Mouse (Mus musculus): ENCODE results near the gene Grin2c. TPM values are rescaled to one million over a fixed set of nuclear protein-coding genes. Genes with fewer than 3 reads are reported as not detected.

The Grin2c gene
- polyA plus RNA-seq, 1 experiment = not detected

GRCm38 (mm10) chr11:115200520-115200919 lies 66.5 kb downstream of the Grin2c start:
- TF ChIP-seq FLI1 (IDR thresholded peaks at IDR 0.05; ENCODE audit: low read length) = no peak
- TF ChIP-seq GATA1 (IDR thresholded peaks at IDR 0.05; ENCODE audit: borderline replicate concordance, low read length) = no peak
- Histone ChIP-seq H3K4me1 (peaks cover 23% of the 10 kb centered on the region), H3K36me3 (replicated peaks; ENCODE audit: low read length) (peaks cover 95% of the 10 kb centered on the region), H3K27me3 (replicated peaks) (no peaks in the 10 kb centered on the region), H3K4me3 (replicated peaks) (no peak overlapping the region), H3K9me3 (no peaks in the 10 kb centered on the region)

Other genes starting within 250 kb of the Grin2c start
- not detected in 2 replicates for gene Cd300ld4, start 240.2 kb downstream of the Grin2c start, polyA plus RNA-seq (2012; ENCODE audit: insufficient read depth, low replicate concordance)
- gene Cd300ld5, start 229.5 kb downstream of the Grin2c start, polyA plus RNA-seq (2012; ENCODE audit: insufficient read depth, low replicate concordance) = not detected in 2 replicates
- gene Cd300ld3, start 218.8 kb downstream of the Grin2c start, polyA plus RNA-seq (2012; ENCODE audit: insufficient read depth, low replicate concordance) = 1.1 TPM in 1 of 2 replicates, not detected in the other
- not detected in 2 replicates for gene Cd300e, start 205.1 kb downstream of the Grin2c start, polyA plus RNA-seq (2012; ENCODE audit: insufficient read depth, low replicate concordance)
- 8.4 and 19.8 TPM in 2 replicates for gene Rab37, start 175.8 kb downstream of the Grin2c start, polyA plus RNA-seq (2012; ENCODE audit: insufficient read depth, low replicate concordance)
- gene Cd300lf, start 133.3 kb downstream of the Grin2c start, polyA plus RNA-seq (2012; ENCODE audit: insufficient read depth, low replicate concordance) = 1.2 and 3.4 TPM in 2 replicates
- gene Slc9a3r1, start 103.9 kb downstream of the Grin2c start, polyA plus RNA-seq (2012; ENCODE audit: insufficient read depth, low replicate concordance) = 123 and 223 TPM in 2 replicates
- gene Tmem104, start 79.8 kb downstream of the Grin2c start, polyA plus RNA-seq (2012; ENCODE audit: insufficient read depth, low replicate concordance) = 9.2 and 14.1 TPM in 2 replicates
- gene Nat9, start 79.4 kb downstream of the Grin2c start, polyA plus RNA-seq (2012; ENCODE audit: insufficient read depth, low replicate concordance) = 23.4 and 27.1 TPM in 2 replicates
- gene Fdxr, start 9.8 kb upstream of the Grin2c start, polyA plus RNA-seq (2012; ENCODE audit: insufficient read depth, low replicate concordance) = 21.8 and 28.5 TPM in 2 replicates
- gene Fads6, start 30.4 kb upstream of the Grin2c start, polyA plus RNA-seq (2012; ENCODE audit: insufficient read depth, low replicate concordance) = 0.07 TPM in 1 of 2 replicates, not detected in the other
- 0.11 TPM in 1 of 2 replicates, not detected in the other for gene Otop2, start 39.9 kb upstream of the Grin2c start, polyA plus RNA-seq (2012; ENCODE audit: insufficient read depth, low replicate concordance)
- gene Ush1g, start 54.8 kb upstream of the Grin2c start, polyA plus RNA-seq (2012; ENCODE audit: insufficient read depth, low replicate concordance) = not detected in 2 replicates
- gene Otop3, start 67.5 kb upstream of the Grin2c start, polyA plus RNA-seq (2012; ENCODE audit: insufficient read depth, low replicate concordance) = not detected in 2 replicates
- 1.2 TPM in 1 of 2 replicates, not detected in the other for gene Hid1, start 100.5 kb upstream of the Grin2c start, polyA plus RNA-seq (2012; ENCODE audit: insufficient read depth, low replicate concordance)
- gene Cdr2l, start 114.7 kb upstream of the Grin2c start, polyA plus RNA-seq (2012; ENCODE audit: insufficient read depth, low replicate concordance) = not detected in 2 replicates
- gene Mrpl58, start 136.5 kb upstream of the Grin2c start, polyA plus RNA-seq (2012; ENCODE audit: insufficient read depth, low replicate concordance) = 67.6 and 78.3 TPM in 2 replicates
- gene Atp5h, start 152.7 kb upstream of the Grin2c start, polyA plus RNA-seq (2012; ENCODE audit: insufficient read depth, low replicate concordance) = 10.1 and 109 TPM in 2 replicates
- gene Kctd2, start 152.9 kb upstream of the Grin2c start, polyA plus RNA-seq (2012; ENCODE audit: insufficient read depth, low replicate concordance) = 13.7 and 36.5 TPM in 2 replicates
- gene Trim80, start 173.3 kb upstream of the Grin2c start, polyA plus RNA-seq (2012; ENCODE audit: insufficient read depth, low replicate concordance) = not detected in 2 replicates
- not detected in 2 replicates for gene Slc16a5, start 195.2 kb upstream of the Grin2c start, polyA plus RNA-seq (2012; ENCODE audit: insufficient read depth, low replicate concordance)
- gene Armc7, start 208.4 kb upstream of the Grin2c start, polyA plus RNA-seq (2012; ENCODE audit: insufficient read depth, low replicate concordance) = 20.7 and 36.2 TPM in 2 replicates
- 84.5 and 173 TPM in 2 replicates for gene Nt5c, start 224.6 kb upstream of the Grin2c start, polyA plus RNA-seq (2012; ENCODE audit: insufficient read depth, low replicate concordance)
- gene Jpt1, start 247.1 kb upstream of the Grin2c start, polyA plus RNA-seq (2012; ENCODE audit: insufficient read depth, low replicate concordance) = 334 and 807 TPM in 2 replicates